Mouse (Mus musculus): ENCODE measurements around the gene Smad3. TPM values are rescaled to one million over a fixed set of nuclear protein-coding genes. Genes with fewer than 3 reads are reported as not detected.

Gene Smad3
- total and polyA plus RNA-seq, 3 experiments: 7.5 to 10.2 TPM; not detected in 1

DNA sequence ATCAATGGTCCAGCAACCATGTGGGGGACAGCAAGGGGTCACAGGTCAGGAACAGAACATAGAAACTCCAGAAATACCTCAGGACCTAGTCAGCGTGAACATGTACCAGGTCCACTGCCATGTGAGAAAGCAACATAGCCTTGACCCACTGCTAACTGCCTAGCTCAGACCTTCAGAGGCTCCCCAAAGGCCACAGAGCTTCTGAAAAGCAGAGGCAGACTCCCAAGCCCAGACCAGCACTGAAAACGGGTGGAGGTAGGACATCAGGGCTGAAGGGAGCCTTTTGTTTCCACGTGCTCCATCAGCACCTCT is 84.3 kb downstream of the Smad3 start:
- TF ChIP-seq MAZ (IDR thresholded peaks at IDR 0.05; ENCODE audit: low read depth, low read length): no peak
- TF ChIP-seq CTCF (IDR thresholded peaks at IDR 0.05 in 2 of 3, conservative IDR thresholded peaks at IDR 0.05 in 1 of 3; ENCODE audit: control insufficient read depth in 1 of 3, insufficient read depth in 1 of 3, low read depth in 2 of 3, low read length in 3 of 3, poor library complexity in 1 of 3, severe bottlenecking in 1 of 3): no peak
- no peak for TF ChIP-seq EP300 (IDR thresholded peaks at IDR 0.05; ENCODE audit: low read depth in 1 of 2, low read length in 2 of 2)
- no peak for TF ChIP-seq GATA1 (IDR thresholded peaks at IDR 0.05; ENCODE audit: low read depth, low read length)
- TF ChIP-seq CHD1 (IDR thresholded peaks at IDR 0.05; ENCODE audit: low read depth, low read length): no peak
- TF ChIP-seq SIN3A (IDR thresholded peaks at IDR 0.05; ENCODE audit: low read length): no peak
- TF ChIP-seq UBTF (IDR thresholded peaks at IDR 0.05; ENCODE audit: borderline replicate concordance, insufficient read depth, low read depth, low read length): no peak
- TF ChIP-seq BHLHE40 (IDR thresholded peaks at IDR 0.05; ENCODE audit: borderline replicate concordance, low read depth, low read length): no peak
- no peak for TF ChIP-seq TBP (IDR thresholded peaks at IDR 0.05; ENCODE audit: low read depth, low read length)
- no peak for TF ChIP-seq KAT2A (conservative IDR thresholded peaks at IDR 0.05; ENCODE audit: low read depth, low read length)
- TF ChIP-seq TAL1 (IDR thresholded peaks at IDR 0.05; ENCODE audit: low read length): no peak
- no peak for TF ChIP-seq TCF12 (IDR thresholded peaks at IDR 0.05; ENCODE audit: low read depth, low read length)
- TF ChIP-seq POLR2A (IDR thresholded peaks at IDR 0.05; ENCODE audit: control insufficient read depth in 1 of 2, insufficient read depth in 1 of 2, low read depth in 1 of 2, low read length in 2 of 2, poor library complexity in 1 of 2): no peak
- TF ChIP-seq MXI1 (IDR thresholded peaks at IDR 0.05; ENCODE audit: low read depth, low read length): no peak
- TF ChIP-seq RAD21 (IDR thresholded peaks at IDR 0.05; ENCODE audit: low read depth, low read length): no peak
- TF ChIP-seq NELFE (IDR thresholded peaks at IDR 0.05; ENCODE audit: low read depth, low read length): no peak
- TF ChIP-seq CHD2 (IDR thresholded peaks at IDR 0.05; ENCODE audit: low read length): no peak
- no peak for TF ChIP-seq HCFC1 (IDR thresholded peaks at IDR 0.05; ENCODE audit: low read depth, low read length)

DNA sequence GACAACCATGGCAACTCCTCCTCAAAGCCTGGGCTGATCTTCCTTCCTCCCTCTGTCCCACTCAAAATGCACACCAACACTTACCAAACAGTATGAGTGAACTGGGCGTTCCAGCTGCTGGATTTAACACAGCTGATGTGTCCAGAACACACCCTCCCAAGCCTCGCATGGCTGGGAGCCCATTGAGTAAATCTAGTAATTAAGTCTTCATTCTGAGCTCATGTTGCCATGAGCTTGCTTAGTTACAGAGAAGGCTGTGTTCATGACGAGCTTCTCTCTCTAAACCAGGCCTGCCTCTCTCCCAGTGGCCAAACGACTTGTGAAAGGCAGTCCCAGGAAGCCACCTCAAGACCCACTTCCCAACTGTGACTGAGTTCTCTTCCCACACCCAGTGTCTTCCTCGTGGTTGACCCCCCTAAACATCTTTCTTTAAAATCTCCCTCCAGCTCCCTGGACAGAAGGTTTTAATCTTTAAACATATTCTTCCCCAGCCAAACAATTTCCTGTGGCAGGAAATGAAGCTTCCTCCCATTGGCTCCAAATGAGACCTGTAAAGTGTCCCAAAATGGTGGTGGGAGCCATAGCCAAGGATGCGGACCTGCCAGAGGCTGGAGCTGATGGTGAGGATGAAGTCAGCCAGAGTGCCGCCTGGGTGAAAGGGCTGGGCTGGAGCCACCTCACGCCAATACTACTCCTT is 84.8 kb downstream of the Smad3 start:
- Histone ChIP-seq H3K9me3 (replicated peaks; ENCODE audit: insufficient read depth, low read length) (no peaks in the 10 kb centered on the region), H3K79me2 (ENCODE audit: control insufficient read depth, insufficient read depth, low read length, poor library complexity) (no peaks in the 10 kb centered on the region), H3K36me3 (ENCODE audit: control insufficient read depth in 1 of 2, insufficient read depth in 2 of 2, low read length in 2 of 2) (peaks cover 0 to 13% of the 10 kb centered on the region in 2 experiments; a peak in 2 of 4 replicates), H3K4me3 (ENCODE audit: control insufficient read depth in 1 of 2, insufficient read depth in 1 of 2, low read depth in 2 of 2, low read length in 2 of 2) (no peak overlapping the region), H3K4me1 (ENCODE audit: control insufficient read depth in 1 of 2, insufficient read depth in 2 of 2, low read length in 2 of 2) (peaks cover 4 to 32% of the 10 kb centered on the region in 2 experiments), H3K9ac (ENCODE audit: control insufficient read depth, low read depth, low read length, poor library complexity, severe bottlenecking) (no peak overlapping the region), H3K27ac (ENCODE audit: control insufficient read depth, low read depth, low read length) (no peak overlapping the region), H3K27me3 (ENCODE audit: control insufficient read depth in 1 of 2, insufficient read depth in 2 of 2, low read length in 2 of 2) (no peaks in the 10 kb centered on the region)
- no peak for DNase-seq (ENCODE audit: low read depth, low spot score)
- no peak for TF ChIP-seq POLR2AphosphoS2 (IDR thresholded peaks at IDR 0.05; ENCODE audit: low read length)
- TF ChIP-seq RAD21 (IDR thresholded peaks at IDR 0.05; ENCODE audit: low read depth, low read length): no peak

More for the DNA sequence above, 84.3 kb downstream of the Smad3 start:
- Histone ChIP-seq H3K79me2 (ENCODE audit: control insufficient read depth, insufficient read depth, low read length, poor library complexity) (no peaks in the 10 kb centered on the region), H3K27me3 (ENCODE audit: control insufficient read depth in 1 of 2, insufficient read depth in 2 of 2, low read length in 2 of 2) (no peaks in the 10 kb centered on the region), H3K4me1 (ENCODE audit: control insufficient read depth in 1 of 2, insufficient read depth in 2 of 2, low read length in 2 of 2) (peaks cover 7 to 35% of the 10 kb centered on the region in 2 experiments), H3K36me3 (ENCODE audit: control insufficient read depth in 1 of 2, insufficient read depth in 2 of 2, low read length in 2 of 2) (peaks cover 0 to 14% of the 10 kb centered on the region in 2 experiments; a peak in 2 of 4 replicates), H3K27ac (ENCODE audit: control insufficient read depth, low read depth, low read length) (no peak overlapping the region), H3K4me3 (ENCODE audit: control insufficient read depth in 1 of 2, insufficient read depth in 1 of 2, low read depth in 2 of 2, low read length in 2 of 2) (no peak overlapping the region), H3K9me3 (replicated peaks; ENCODE audit: insufficient read depth, low read length) (no peaks in the 10 kb centered on the region), H3K9ac (ENCODE audit: control insufficient read depth, low read depth, low read length, poor library complexity, severe bottlenecking) (no peak overlapping the region)
- no peak for DNase-seq (ENCODE audit: low read depth, low spot score)
